ENCODE assay signal across 20 mouse cellular contexts in the genomic region with DNA sequence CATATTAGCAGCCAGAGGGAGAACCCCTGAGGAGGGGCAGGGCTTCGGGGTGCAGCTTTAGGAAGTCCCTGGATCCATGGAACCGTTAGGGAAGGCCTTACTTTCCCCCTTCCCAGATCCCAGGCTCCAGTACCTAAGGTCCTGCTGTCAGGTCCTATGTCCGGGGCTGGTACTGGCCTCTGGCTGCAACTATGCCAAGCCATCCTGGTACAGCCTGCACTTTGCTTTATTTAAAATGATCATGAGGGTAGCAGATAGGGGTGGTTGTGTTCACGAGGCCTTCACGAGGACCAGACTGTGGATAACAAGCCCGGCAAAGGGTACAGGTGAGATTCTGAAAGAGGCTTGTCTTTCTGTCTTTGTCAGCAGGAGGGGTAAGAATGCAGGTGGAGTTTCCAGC.
DNase-seq lines count a peak whose midpoint lies in the region; ATAC-seq and TF ChIP-seq lines count a peak whose summit lies in the region.
"Had no signal": no experiment of that assay in that cellular context is flagged by ENCODE, and none has a peak within 500 bp of the region (broad histone marks: within the 10 kb centered on the region; RNA-seq: fewer than 3 reads in every experiment).

No protein-coding gene starts in this region.

- WGBS in forebrain, embryonic 10.5 days: 67% methylated on average over 6 of the region's 6 CpGs
- 58% methylated on average over 6 of the region's 6 CpGs for WGBS in forebrain, embryonic 11.5 days
- WGBS in heart, embryonic 10.5 days: 75% methylated on average over 6 of the region's 6 CpGs
- WGBS in heart, adult 2 months: 78% methylated on average over 6 of the region's 6 CpGs

- TF ChIP-seq POLR2A in heart, adult 2 months (IDR thresholded peaks at IDR 0.05; ENCODE audit: insufficient read depth, low read depth, low read length): no peak

- no peak overlapping the region for H3K9ac ChIP-seq in forebrain, embryonic 11.5 days (ENCODE audit: low read length)
- H3K9ac ChIP-seq in heart, adult 2 months (ENCODE audit: low read depth, low read length): no peak overlapping the region

- ATAC-seq in forebrain, embryonic 11.5 days (replicated peaks; ENCODE audit: low FRiP score): no peak
- ATAC-seq: activated CD4-positive, CD25-positive, alpha-beta regulatory T cell, adult 4 months; CD4-positive, CD25-positive, alpha-beta regulatory T cell, adult 4 months; Patski had no signal

- 0 out of 2 replicates have a peak overlapping the region, but pooled peaks have one; percentile 8 for H3K27ac ChIP-seq in forebrain, embryonic 10.5 days
- H3K27ac ChIP-seq in forebrain, embryonic 11.5 days (ENCODE audit: low read depth, low read length): no peak overlapping the region
- 0 out of 2 replicates have a peak overlapping the region, but pooled peaks have one; percentile 7 for H3K27ac ChIP-seq in heart, embryonic 10.5 days
- no peak overlapping the region for H3K27ac ChIP-seq in heart, adult 2 months

- no peak for DNase-seq in forebrain, embryonic 10.5 days (ENCODE audit: extremely low spot score, low spot score)
- no peak for DNase-seq in forebrain, embryonic 11.5 days (ENCODE audit: low spot score)
- DNase-seq in heart, adult 11 months: peak; percentile 93
- DNase-seq in heart, adult 18-20 months: no peak
- no peak for DNase-seq in heart, embryonic 10.5 days (ENCODE audit: low spot score)
- no peak for DNase-seq in heart, adult 2 months
- DNase-seq: adrenal gland, adult 2 months; adrenal gland, adult 8-10 months; adrenal gland, postnatal 10 days; adrenal gland, postnatal 14 days; adrenal gland, postnatal 25 days; adrenal gland, postnatal 36 days; B cell, adult 2 months; cerebellum, adult 11 months; cerebellum, adult 11-12 months; cerebellum, adult 18-20 months had no signal

- no peaks in the 10 kb centered on the region for H3K27me3 ChIP-seq in forebrain, embryonic 10.5 days (ENCODE audit: poor library complexity, severe bottlenecking)
- no peaks in the 10 kb centered on the region for H3K27me3 ChIP-seq in forebrain, embryonic 11.5 days (ENCODE audit: control insufficient read depth, insufficient read depth, low read length)
- peaks cover 11% of the 10 kb centered on the region for H3K27me3 ChIP-seq in heart, embryonic 10.5 days (ENCODE audit: insufficient read depth, poor library complexity, severe bottlenecking)
- H3K27me3 ChIP-seq in heart, adult 2 months (ENCODE audit: control insufficient read depth, insufficient read depth, low read length): no peaks in the 10 kb centered on the region
- H3K27me3 ChIP-seq: Patski had no signal

- H3K79me2 ChIP-seq in heart, adult 2 months (replicated peaks; ENCODE audit: control insufficient read depth, insufficient read depth, low read length): no peaks in the 10 kb centered on the region

- no peak for TF ChIP-seq CTCF in heart, adult 2 months (IDR thresholded peaks at IDR 0.05)

- H3K9me3 ChIP-seq in forebrain, embryonic 10.5 days: no peaks in the 10 kb centered on the region
- no peaks in the 10 kb centered on the region for H3K9me3 ChIP-seq in forebrain, embryonic 11.5 days (ENCODE audit: control insufficient read depth, low read length)
- no peaks in the 10 kb centered on the region for H3K9me3 ChIP-seq in heart, embryonic 10.5 days
- H3K9me3 ChIP-seq: G1E had no signal

- H3K4me2 ChIP-seq in forebrain, embryonic 11.5 days (ENCODE audit: low read depth, low read length, severe bottlenecking): no peak overlapping the region

- no peaks in the 10 kb centered on the region for H3K36me3 ChIP-seq in forebrain, embryonic 10.5 days (replicated peaks)
- no peaks in the 10 kb centered on the region for H3K36me3 ChIP-seq in forebrain, embryonic 11.5 days (ENCODE audit: control insufficient read depth, insufficient read depth, low read length)
- H3K36me3 ChIP-seq in heart, embryonic 10.5 days: no peaks in the 10 kb centered on the region
- H3K36me3 ChIP-seq in heart, adult 2 months (ENCODE audit: control insufficient read depth, insufficient read depth, low read length): no peaks in the 10 kb centered on the region
- H3K36me3 ChIP-seq: G1E had no signal

- no peak for TF ChIP-seq EP300 in heart, adult 2 months (IDR thresholded peaks at IDR 0.05; ENCODE audit: insufficient read depth, low read depth, low read length)

- H3K4me3 ChIP-seq in forebrain, embryonic 10.5 days: no peak overlapping the region
- no peak overlapping the region for H3K4me3 ChIP-seq in forebrain, embryonic 11.5 days (ENCODE audit: low read depth, low read length)
- H3K4me3 ChIP-seq in heart, embryonic 10.5 days: no peak overlapping the region
- H3K4me3 ChIP-seq in heart, adult 2 months: no peak overlapping the region

- peaks cover 44% of the 10 kb centered on the region for H3K4me1 ChIP-seq in forebrain, embryonic 10.5 days
- H3K4me1 ChIP-seq in forebrain, embryonic 11.5 days (replicated peaks; ENCODE audit: control insufficient read depth, insufficient read depth, low read length): peaks cover 3% of the 10 kb centered on the region; the same call in 1 of the 2 replicates
- peaks cover 19% of the 10 kb centered on the region for H3K4me1 ChIP-seq in heart, embryonic 10.5 days
- H3K4me1 ChIP-seq in heart, adult 2 months (ENCODE audit: control insufficient read depth, insufficient read depth, low read length): peaks cover 3% of the 10 kb centered on the region; the same call in 1 of the 2 replicates

- intact Hi-C loops in heart, adult 2 months (cut with DNase I): no loop called here

Comparison
In these comparisons a context has a peak if more than half of its experiments do, and no peak if none do; other contexts are left out.
1. H3K27ac ChIP-seq: peak in forebrain, embryonic 10.5 days (single experiment) and heart, embryonic 10.5 days (single experiment); none in forebrain, embryonic 11.5 days (single experiment) and heart, adult 2 months (single experiment).